Mouse (Mus musculus) heart, embryonic 15.5 days (tissue): ENCODE measurements around the gene Slc4a1ap. TPM values are rescaled to one million over a fixed set of nuclear protein-coding genes. Genes with fewer than 3 reads are reported as not detected.
A peak's percentile ranks its signal among the peaks of the same experiment; 100 is the strongest.

ENCODE experiments used
- ATAC-seq: fragments of 200-750 bp; cut with Nextera tagmentation; replicated peaks from 2 replicates; pipeline ENCODE4 v1.8.0; 2017; ENCODE audit warnings: low read depth, moderate TSS enrichment; ENCODE audit not compliant: insufficient number of reproducible peaks, insufficient read depth, low FRiP score
- H3K27ac ChIP-seq: fragments of 300-500 bp; sonication (generic); 2 replicates; pipeline ENCODE4 v1.5.1; 2015; ENCODE audit warnings: mild to moderate bottlenecking, inconsistent platforms
- H3K27me3 ChIP-seq: fragments of 300-500 bp; sonication (generic); 2 replicates; pipeline ENCODE4 v1.6.1; 2015; ENCODE audit warnings: inconsistent platforms
- H3K36me3 ChIP-seq: fragments of 300-500 bp; sonication (generic); 2 replicates; pipeline ENCODE4 v1.6.1; 2015; ENCODE audit warnings: mild to moderate bottlenecking, inconsistent platforms
- H3K4me1 ChIP-seq: fragments of 300-500 bp; sonication (generic); replicated peaks from 2 replicates; pipeline ENCODE4 v1.6.1; 2015; ENCODE audit warnings: inconsistent platforms
- H3K4me2 ChIP-seq: fragments of 300-500 bp; sonication (generic); 2 replicates; pipeline ENCODE4 v1.6.1; 2015; ENCODE audit warnings: inconsistent platforms, mild to moderate bottlenecking, moderate library complexity
- H3K4me3 ChIP-seq: fragments of 300-500 bp; sonication (generic); 2 replicates; pipeline ENCODE4 v1.5.1; 2015; ENCODE audit warnings: mild to moderate bottlenecking, inconsistent platforms
- H3K9ac ChIP-seq: fragments of 300-500 bp; sonication (generic); 2 replicates; pipeline ENCODE4 v1.6.1; 2015; ENCODE audit warnings: mild to moderate bottlenecking, inconsistent platforms
- H3K9me3 ChIP-seq: fragments of 300-500 bp; sonication (generic); replicated peaks from 2 replicates; pipeline ENCODE4 v1.6.1; 2016; ENCODE audit warnings: inconsistent platforms
- whole genome bisulfite sequencing: fragments of 180-500 bp; shearing (Covaris S2); methylation state at CpG from one replicate; pipeline ENCODE4 v1.1.7; 2015; ENCODE audit warnings: mixed read lengths; 5-methylcytosine and 5-hydroxymethylcytosine counted together
- polyA plus RNA-seq: library from polyadenylated mRNA; unstranded; fragments of >200 nt; fragmentation: Nextera tagmentation; extraction: Ambion mirVana; gene quantifications from 2 replicates; pipeline ENCODE4 v1.2.1, GENCODE M21; 2015

Gene Slc4a1ap
- 20.0 and 23.0 TPM in 2 replicates for polyA plus RNA-seq

DNA sequence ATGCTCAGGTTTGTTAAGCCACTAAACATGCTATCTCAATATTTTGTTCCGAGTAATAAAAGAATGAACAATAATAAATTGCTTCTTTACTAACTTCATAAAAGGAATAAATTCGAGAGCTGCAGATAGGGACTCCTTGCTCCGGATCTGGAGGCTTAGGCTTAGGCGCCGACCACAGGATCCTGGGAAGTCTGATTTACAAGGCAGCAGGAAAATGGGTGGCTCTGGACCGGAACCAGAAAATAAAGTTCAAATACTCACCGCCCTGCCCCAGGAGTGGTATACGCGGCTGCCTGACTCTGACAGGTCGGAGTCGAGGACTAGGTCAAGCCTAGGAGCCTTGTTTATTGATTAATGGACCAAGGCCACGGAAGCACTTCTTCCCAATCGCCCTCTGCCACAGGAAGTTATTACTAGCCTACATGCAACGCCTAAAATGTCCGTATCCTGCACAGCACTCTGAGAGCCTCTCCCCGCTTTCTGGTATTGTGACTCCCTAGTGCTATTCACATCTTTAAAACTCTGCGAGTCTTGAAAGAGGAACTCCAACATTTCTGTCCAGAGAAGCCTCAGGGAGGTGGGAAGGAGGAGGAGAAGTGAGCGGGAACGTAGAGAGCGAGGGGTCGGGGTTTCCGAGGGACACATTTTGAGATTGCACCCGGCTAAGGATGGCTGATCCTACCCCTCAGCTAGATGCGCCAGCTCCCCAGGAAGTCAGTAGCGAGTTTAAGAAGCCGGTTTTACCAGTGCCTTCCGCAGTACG, at the start of gene Slc4a1ap:
Slc4a1ap (plus strand) TSS at position 642 of the 763 bp plus-strand sequence.
- no peaks in the 10 kb centered on the region for H3K9me3 ChIP-seq
- H3K9ac ChIP-seq, result peak within 1 kb of the TSS; percentile 80
- H3K27ac ChIP-seq, result peak within 1 kb of the TSS; percentile 83
- ATAC-seq, result peak; percentile 67
- H3K4me3 ChIP-seq, result peak within 1 kb of the TSS; percentile 98
- H3K36me3 ChIP-seq, result peaks cover 34% of the 10 kb centered on the region
- peaks cover 17% of the 10 kb centered on the region for H3K4me1 ChIP-seq
- H3K27me3 ChIP-seq, result no peaks in the 10 kb centered on the region
- H3K4me2 ChIP-seq, result peak within 1 kb of the TSS; percentile 93
- WGBS, result under 1% methylated on average over 28 of the region's 28 CpGs

DNA sequence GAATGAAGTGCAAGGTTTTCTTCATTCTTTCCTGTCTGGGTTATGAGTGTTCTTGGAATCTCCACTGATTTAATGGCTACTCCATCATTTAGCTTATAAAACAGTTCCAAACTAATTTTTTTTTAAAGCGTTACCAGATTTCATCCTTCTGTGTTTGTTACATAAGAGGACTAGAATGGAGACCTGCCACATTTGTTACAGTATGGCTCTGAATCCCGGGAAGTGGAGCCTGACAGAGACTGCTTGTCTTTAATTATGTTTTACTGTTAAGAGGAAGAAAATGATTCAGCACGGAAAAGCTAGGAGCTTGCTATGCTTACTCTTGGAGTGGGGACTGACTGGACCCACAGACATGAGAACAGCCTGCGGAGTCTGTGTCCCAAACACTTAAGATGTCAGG, 46.3 kb upstream of the Slc4a1ap start:
- Histone ChIP-seq H3K4me1 (no peaks in the 10 kb centered on the region), H3K27ac (no peak overlapping the region), H3K36me3 (peaks cover 63% of the 10 kb centered on the region), H3K4me3 (no peak overlapping the region), H3K27me3 (no peaks in the 10 kb centered on the region), H3K4me2 (no peak overlapping the region), H3K9ac (no peak overlapping the region), H3K9me3 (no peaks in the 10 kb centered on the region)
- WGBS, result 86% methylated on average over 4 of the region's 4 CpGs
- no peak for ATAC-seq

DNA sequence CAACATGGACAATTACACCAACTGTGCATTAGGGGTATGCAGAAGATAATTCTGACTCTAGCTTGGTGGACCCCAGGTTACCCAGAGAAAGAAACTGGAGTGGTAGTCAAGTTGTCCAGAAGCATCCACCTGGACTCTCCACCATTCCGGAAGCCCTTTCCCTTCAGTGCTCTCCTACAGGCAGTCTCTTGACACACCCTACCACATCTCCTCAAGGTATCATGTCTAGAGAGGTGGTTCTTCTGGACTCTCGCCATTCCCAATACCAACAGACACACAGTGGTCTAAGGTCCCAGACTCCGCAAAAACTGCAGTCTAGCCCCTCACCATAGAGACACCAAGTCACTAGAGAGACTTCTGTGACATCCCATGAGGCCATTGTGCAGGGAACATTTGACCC, 41.4 kb upstream of the Slc4a1ap start, which contains the start of gene 4930548H24Rik:
4930548H24Rik (plus strand) TSS at position 301 of the 400 bp plus-strand sequence.
- no peak within 1 kb of the TSS for H3K27ac ChIP-seq
- WGBS, result 93% methylated on average over 3 of the region's 3 CpGs
- no peak within 1 kb of the TSS for H3K4me2 ChIP-seq
- ATAC-seq, result no peak
- H3K36me3 ChIP-seq, result peaks cover 17% of the 10 kb centered on the region; the same call in 1 of the 2 replicates
- no peaks in the 10 kb centered on the region for H3K27me3 ChIP-seq
- no peak within 1 kb of the TSS for H3K9ac ChIP-seq
- H3K4me1 ChIP-seq, result no peaks in the 10 kb centered on the region
- H3K4me3 ChIP-seq, result no peak within 1 kb of the TSS
- H3K9me3 ChIP-seq, result no peaks in the 10 kb centered on the region

DNA sequence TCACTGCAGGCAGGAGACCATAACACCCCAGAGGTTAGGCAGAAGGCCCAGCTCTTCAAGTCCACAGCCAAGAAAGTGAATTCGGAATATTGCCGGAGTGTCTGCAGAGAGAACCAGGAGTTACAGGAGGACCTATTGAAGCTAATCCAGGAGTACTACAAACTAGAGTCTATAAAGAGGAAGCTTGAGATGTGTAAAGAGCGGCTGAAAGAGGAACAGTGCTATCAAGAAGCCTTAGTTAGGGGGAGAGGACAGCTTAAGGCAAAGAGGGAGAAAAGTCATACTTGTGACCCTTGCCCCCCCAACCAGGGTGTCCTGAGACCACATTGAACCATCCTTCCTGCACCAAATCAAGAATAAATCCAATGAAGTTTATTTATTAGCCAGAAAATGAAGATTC, 38.9 kb upstream of the Slc4a1ap start:
- 85% methylated on average over 3 of the region's 3 CpGs for WGBS
- H3K4me1 ChIP-seq, result no peaks in the 10 kb centered on the region
- no peak overlapping the region for H3K27ac ChIP-seq
- H3K9me3 ChIP-seq, result no peaks in the 10 kb centered on the region
- no peak overlapping the region for H3K4me2 ChIP-seq
- no peak overlapping the region for H3K9ac ChIP-seq
- no peak overlapping the region for H3K4me3 ChIP-seq
- no peak for ATAC-seq
- no peaks in the 10 kb centered on the region for H3K27me3 ChIP-seq
- H3K36me3 ChIP-seq, result no peaks in the 10 kb centered on the region

DNA sequence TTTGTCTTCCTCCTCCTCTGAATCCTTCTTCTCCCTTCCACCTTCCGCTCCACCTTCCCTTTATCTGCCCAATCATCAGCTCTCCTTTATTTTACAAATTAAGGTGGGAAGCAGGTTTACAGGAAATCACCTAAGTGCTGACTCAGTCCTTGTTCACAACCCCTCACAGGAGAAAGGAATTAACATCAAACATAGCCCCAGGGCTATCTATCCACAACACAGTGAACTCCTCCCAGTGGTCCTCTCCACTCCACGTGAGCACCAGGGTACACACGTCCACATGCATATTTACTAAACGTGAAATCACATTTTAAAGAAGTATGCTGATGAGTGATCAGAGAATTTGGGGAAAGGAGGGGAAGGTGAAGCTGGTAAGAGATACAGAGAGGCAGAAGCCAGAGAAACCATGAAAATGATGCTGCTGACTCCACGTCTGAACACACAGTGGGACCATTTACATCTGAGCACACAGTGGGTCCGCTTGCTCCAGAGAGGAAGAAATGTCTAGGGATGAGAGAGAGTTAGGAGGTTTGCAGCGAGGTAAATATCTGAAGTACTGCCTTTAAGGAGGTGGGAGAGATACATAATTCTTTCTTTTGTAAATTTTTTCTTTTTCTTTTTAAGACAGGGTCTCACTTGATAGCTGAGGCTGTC, 37.6 kb upstream of the Slc4a1ap start:
- Histone ChIP-seq H3K9ac (no peak overlapping the region), H3K9me3 (no peaks in the 10 kb centered on the region), H3K36me3 (no peaks in the 10 kb centered on the region), H3K4me3 (no peak overlapping the region), H3K4me1 (no peaks in the 10 kb centered on the region; the same call in 1 of the 2 replicates), H3K27ac (no peak overlapping the region), H3K4me2 (no peak overlapping the region), H3K27me3 (no peaks in the 10 kb centered on the region)
- whole genome bisulfite sequencing, result 56% methylated on average over 7 of the region's 7 CpGs
- no peak for ATAC-seq

DNA sequence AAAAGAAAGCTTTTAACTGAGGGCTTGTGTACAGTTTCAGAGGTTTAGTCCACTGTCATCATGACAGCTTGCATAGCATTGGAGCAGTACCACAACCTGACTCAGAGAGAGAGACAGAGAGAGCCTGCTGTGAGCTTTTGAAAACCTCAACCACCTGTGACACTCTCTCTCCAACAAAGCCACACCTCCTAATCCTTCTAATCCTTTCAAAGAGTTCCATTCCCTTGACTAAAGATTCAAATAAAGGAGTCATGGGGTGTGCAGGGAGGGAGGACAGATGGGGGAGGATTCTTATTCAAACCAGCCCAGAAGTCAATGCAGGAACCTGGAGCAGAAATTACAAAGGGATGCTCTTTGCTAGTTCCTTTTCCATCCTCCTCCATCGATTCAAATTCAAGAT, 34.8 kb upstream of the Slc4a1ap start:
- no peaks in the 10 kb centered on the region for H3K9me3 ChIP-seq
- no peak overlapping the region for H3K4me3 ChIP-seq
- H3K4me1 ChIP-seq, result peaks cover 9% of the 10 kb centered on the region
- no peak overlapping the region for H3K9ac ChIP-seq
- H3K27me3 ChIP-seq, result no peaks in the 10 kb centered on the region
- ATAC-seq, result no peak
- H3K36me3 ChIP-seq, result peaks cover 9% of the 10 kb centered on the region
- no peak overlapping the region for H3K27ac ChIP-seq
- H3K4me2 ChIP-seq, result no peak overlapping the region
- 43% methylated on average over 1 of the region's 1 CpGs for WGBS

DNA sequence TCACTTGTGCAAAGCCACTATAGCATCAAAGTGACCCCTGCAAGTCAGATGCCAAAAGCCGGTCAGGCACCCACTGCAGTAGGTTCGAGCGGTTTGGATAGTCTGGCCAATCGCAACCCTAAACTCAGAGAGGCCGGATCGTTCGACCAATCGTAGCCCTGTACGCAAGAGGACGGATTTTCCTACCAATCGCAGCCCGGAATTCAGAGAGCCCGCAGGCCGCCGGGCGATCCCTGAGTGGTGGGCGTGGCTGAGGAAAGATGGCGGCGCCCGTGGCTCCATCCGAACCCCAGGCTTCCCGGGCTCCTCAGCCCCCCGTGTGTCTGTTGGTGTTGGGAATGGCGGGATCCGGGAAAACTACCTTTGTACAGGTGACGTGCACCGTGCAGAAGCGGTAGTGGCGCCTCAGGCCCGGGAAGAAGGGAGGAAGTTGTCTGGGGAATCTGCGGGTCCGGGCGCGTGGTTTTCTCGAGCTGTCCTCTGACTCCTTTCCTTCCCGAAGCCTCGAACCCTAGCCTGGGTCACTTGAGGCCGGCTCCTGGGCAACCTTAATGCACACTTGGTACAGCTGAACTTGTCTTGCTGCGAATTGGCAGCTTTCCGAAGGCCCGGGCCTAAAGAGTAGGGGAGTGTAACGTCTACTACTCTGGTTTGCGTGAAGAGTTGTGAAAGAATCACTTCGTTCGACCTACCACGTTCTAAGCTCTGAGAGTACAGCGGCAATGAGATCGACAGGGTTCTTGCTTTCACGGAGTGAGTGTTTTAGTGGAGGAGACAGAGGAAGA, 32.1 kb upstream of the Slc4a1ap start, which contains the start of gene Gpn1:
Gpn1 (plus strand) TSS at position 229 of the 785 bp plus-strand sequence.
- Histone ChIP-seq H3K27me3 (no peaks in the 10 kb centered on the region), H3K4me3 (peak within 1 kb of the TSS; percentile 80), H3K4me2 (peak within 1 kb of the TSS; percentile 73), H3K36me3 (peaks cover 31% of the 10 kb centered on the region), H3K27ac (no peak within 1 kb of the TSS), H3K4me1 (peaks cover 9% of the 10 kb centered on the region), H3K9me3 (no peaks in the 10 kb centered on the region), H3K9ac (peak within 1 kb of the TSS; percentile 69)
- under 1% methylated on average over 49 of the region's 49 CpGs for WGBS
- ATAC-seq, result peak; percentile 99

DNA sequence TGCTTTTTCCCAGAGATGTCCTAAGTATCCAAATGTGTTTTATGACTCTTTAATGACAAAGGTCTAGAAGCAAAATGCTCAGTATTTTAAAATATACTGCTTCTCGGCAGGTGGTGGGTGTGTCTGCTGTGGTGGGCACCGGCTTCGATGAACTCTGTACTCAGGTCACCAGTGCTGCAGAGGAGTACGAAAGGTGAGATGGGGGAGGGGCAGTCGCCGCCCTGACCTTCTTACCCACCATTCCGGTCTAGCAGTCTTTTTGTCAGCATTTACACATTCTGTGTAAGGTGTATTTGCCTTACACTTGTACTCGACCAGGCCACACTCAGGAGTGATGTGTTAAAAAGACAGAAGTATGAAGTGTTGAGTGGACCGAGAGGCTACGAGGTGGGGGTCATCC, 22.0 kb upstream of the Slc4a1ap start:
- no peaks in the 10 kb centered on the region for H3K27me3 ChIP-seq
- H3K4me1 ChIP-seq, result peaks cover 7% of the 10 kb centered on the region; the same call in 1 of the 2 replicates
- H3K27ac ChIP-seq, result no peak overlapping the region
- no peak for ATAC-seq
- no peak overlapping the region for H3K4me2 ChIP-seq
- peaks cover 66% of the 10 kb centered on the region for H3K36me3 ChIP-seq
- WGBS, result 87% methylated on average over 10 of the region's 10 CpGs
- H3K9me3 ChIP-seq, result no peaks in the 10 kb centered on the region
- H3K9ac ChIP-seq, result no peak overlapping the region
- H3K4me3 ChIP-seq, result no peak overlapping the region

DNA sequence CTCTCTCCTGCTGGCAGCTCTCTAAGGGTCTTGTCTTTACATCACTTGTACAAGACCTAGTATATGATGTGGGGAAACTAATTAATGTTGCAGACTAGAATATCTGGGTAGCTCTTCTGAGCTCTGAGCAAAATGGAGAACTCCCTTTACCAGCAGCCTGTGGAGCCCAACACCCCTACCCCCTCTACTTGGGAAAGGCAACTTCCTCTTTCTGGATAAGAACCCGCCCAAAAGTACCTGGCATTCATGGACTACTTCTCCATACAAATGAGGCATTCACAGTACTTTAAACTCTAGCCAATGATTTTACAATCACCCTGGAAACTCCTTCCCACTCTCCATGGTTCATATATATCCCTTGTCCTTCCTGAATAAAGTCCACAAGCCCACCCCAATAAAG, 14.3 kb upstream of the Slc4a1ap start:
- no peaks in the 10 kb centered on the region for H3K9me3 ChIP-seq
- 71% methylated on average over 1 of the region's 1 CpGs for WGBS
- H3K36me3 ChIP-seq, result peaks cover 80% of the 10 kb centered on the region

DNA sequence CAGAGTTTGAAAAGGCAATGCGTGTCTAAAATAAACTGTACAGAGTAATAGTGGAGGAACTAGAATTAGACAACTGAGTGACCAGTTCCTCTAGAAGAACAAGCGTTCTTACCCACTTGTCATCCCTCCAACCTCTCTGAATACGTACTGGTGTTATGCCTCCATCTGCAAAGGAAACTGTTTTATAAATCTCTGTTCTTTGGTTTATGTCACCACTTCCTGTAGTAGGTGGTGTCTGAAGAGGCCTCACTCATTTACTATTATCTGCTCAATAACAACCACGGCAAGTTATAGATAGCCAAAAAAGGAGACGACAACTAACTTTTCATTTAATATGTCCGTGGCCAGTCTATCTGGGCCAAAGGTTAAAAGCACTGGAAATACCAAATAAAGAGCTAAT, 6.2 kb upstream of the Slc4a1ap start:
- Histone ChIP-seq H3K4me2 (no peak overlapping the region), H3K9ac (no peak overlapping the region), H3K4me3 (no peak overlapping the region), H3K36me3 (peaks cover 68% of the 10 kb centered on the region), H3K27ac (no peak overlapping the region), H3K4me1 (peaks cover 1% of the 10 kb centered on the region), H3K27me3 (no peaks in the 10 kb centered on the region), H3K9me3 (no peaks in the 10 kb centered on the region)
- ATAC-seq, result no peak
- WGBS, result 89% methylated on average over 6 of the region's 6 CpGs

More for the DNA sequence above, 14.3 kb upstream of the Slc4a1ap start:
- Histone ChIP-seq H3K4me2 (no peak overlapping the region), H3K27ac (no peak overlapping the region), H3K4me3 (no peak overlapping the region), H3K27me3 (no peaks in the 10 kb centered on the region), H3K9ac (no peak overlapping the region), H3K4me1 (no peaks in the 10 kb centered on the region)
- no peak for ATAC-seq

DNA sequence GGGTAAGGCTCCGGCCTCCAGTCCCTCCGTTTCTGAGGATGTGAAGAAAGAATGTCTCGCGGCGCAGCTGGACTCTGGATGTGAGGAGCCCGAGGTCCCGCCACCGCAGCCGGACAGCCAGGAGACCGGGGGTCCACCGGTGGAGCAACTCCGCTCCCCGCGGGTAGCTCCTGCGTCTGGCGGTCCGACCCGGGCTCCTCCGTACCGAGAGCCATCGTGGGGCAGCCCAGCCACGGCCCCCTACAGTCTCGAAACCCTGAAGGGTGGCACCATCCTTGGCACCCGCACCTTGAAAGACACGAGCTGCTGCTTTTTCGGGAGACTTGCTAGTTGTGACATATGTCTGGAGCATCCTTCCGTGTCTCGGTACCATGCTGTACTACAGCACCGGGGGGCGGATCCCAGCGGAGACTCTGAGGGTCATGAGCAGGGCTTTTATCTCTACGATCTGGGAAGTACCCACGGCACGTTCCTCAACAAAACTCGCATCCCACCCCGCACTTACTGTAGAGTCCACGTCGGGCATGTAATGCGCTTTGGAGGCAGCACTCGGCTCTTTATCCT, 404 bp downstream of the Slc4a1ap start:
- Histone ChIP-seq H3K4me3 (peak overlapping the region; percentile 98), H3K9me3 (no peaks in the 10 kb centered on the region), H3K27ac (peak overlapping the region; percentile 83), H3K9ac (peak overlapping the region; percentile 80), H3K4me2 (peak overlapping the region; percentile 93), H3K36me3 (peaks cover 36% of the 10 kb centered on the region), H3K27me3 (no peaks in the 10 kb centered on the region), H3K4me1 (peaks cover 17% of the 10 kb centered on the region)
- ATAC-seq, result no peak
- WGBS, result 2% methylated on average over 40 of the region's 40 CpGs
